Mouse (Mus musculus): ENCODE results near the gene Dgcr6.

Dgcr6 gene

DNA sequence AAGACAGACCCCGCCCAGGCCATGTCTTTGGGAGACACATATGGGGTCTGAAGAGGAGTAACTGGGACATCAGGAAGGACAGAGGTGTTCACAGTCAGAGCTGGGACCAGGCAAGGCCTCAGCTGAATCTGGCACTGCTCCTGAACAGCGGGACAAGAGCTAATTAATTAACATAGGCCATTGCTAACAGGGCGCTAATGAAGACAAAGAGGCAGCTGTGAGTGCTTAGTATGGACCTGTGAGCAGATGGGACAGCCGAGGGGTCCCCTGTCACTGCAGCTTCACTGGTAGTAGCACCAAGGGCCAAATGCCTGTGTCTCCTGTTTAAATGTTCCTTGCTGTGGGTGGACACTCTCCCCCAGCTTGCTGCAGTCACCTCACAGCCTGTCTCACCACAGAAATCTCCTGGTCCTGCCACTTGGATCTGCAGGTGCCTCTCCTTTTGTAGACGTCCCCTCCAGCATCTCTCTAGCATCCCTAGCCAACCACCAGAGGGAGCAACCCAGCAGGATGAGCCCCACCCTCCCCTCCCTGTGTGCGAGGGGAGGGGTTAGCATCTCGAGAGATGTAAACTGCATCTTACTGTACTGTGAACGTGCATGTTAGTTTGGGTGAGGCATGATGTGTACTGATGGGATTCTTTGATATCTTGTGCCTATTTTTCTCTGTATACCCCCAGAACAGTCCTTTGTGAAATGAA, 66.5 kb downstream of the Dgcr6 start:
- peak; percentile 64 for DNase-seq (ENCODE audit: low spot score)
